Mouse (Mus musculus) ES-E14 (cell line): ENCODE data around the gene Mblac2. TPM values are rescaled to one million over a fixed set of nuclear protein-coding genes. Genes with fewer than 3 reads are reported as not detected.

ENCODE experiments used
- DNase-seq: peaks from one replicate; pipeline ENCODE4 v3.0.0-alpha.2; 2013; ENCODE audit warnings: low read depth, low spot score
- H3K27ac ChIP-seq: 2 replicates; pipeline ENCODE4 v1.5.1; 2012; ENCODE audit warnings: low read depth, mild to moderate bottlenecking, low read length, moderate library complexity, mixed read lengths; ENCODE audit not compliant: poor library complexity, insufficient read depth, severe bottlenecking
- H3K36me3 ChIP-seq: 2 replicates; pipeline ENCODE4 v1.6.1; 2012; ENCODE audit warnings: mild to moderate bottlenecking, low read length, moderate library complexity, mixed read lengths; ENCODE audit not compliant: control insufficient read depth, poor library complexity, insufficient read depth, severe bottlenecking
- H3K4me1 ChIP-seq, 2 experiments: fragments of 150-350 bp in 1 of 2; sonication (generic) in 1 of 2; 2 replicates each; pipeline ENCODE4 v1.6.1; 2012; ENCODE audit warnings: low read length in 2 of 2, mild to moderate bottlenecking in 1 of 2, mixed read lengths in 1 of 2; ENCODE audit not compliant: control insufficient read depth in 2 of 2, insufficient read depth in 2 of 2, poor library complexity in 1 of 2
- H3K4me3 ChIP-seq, 2 experiments: fragments of 150-350 bp in 1 of 2; sonication (generic) in 1 of 2; 2 replicates each; pipeline ENCODE4 v1.5.1; 2012; ENCODE audit warnings: low read length in 2 of 2, low read depth in 1 of 2, mild to moderate bottlenecking in 1 of 2, mixed read lengths in 1 of 2; ENCODE audit not compliant: insufficient read depth in 1 of 2, poor library complexity in 1 of 2, severe bottlenecking in 1 of 2
- H3K9ac ChIP-seq: 2 replicates; pipeline ENCODE4 v1.6.1; 2012; ENCODE audit warnings: low read depth, mild to moderate bottlenecking, low read length, mixed read lengths; ENCODE audit not compliant: poor library complexity, insufficient read depth, severe bottlenecking
- H3K9me3 ChIP-seq: fragments of 150-350 bp; sonication (generic); 2 replicates; pipeline ENCODE4 v1.6.1; 2012; ENCODE audit warnings: low read depth, mild to moderate bottlenecking, low read length; ENCODE audit not compliant: control insufficient read depth, insufficient read depth
- CHD2 ChIP-seq: IDR thresholded peaks from 2 replicates; pipeline ENCODE4 v1.6.1; 2014; ENCODE audit warnings: mild to moderate bottlenecking, low read depth, low read length, inconsistent platforms
- HCFC1 ChIP-seq: IDR thresholded peaks from 2 replicates; pipeline ENCODE4 v1.6.1; 2012; ENCODE audit warnings: low read length, inconsistent platforms, borderline replicate concordance; ENCODE audit not compliant: insufficient read depth
- MAFK ChIP-seq: IDR thresholded peaks from 2 replicates; pipeline ENCODE4 v1.6.1; 2014; ENCODE audit warnings: mild to moderate bottlenecking, low read depth, low read length, inconsistent platforms; ENCODE audit not compliant: insufficient read depth
- ZC3H11A ChIP-seq: IDR thresholded peaks from 2 replicates; pipeline ENCODE4 v1.6.1; 2012; ENCODE audit warnings: low read depth, mild to moderate bottlenecking, inconsistent platforms, low read length, borderline replicate concordance
- ZNF384 ChIP-seq: IDR thresholded peaks from 2 replicates; pipeline ENCODE4 v1.6.1; 2012; ENCODE audit warnings: low read depth, low read length, inconsistent platforms
- in situ Hi-C, 2 experiments: fragments of 600-800 bp; cut with MboI; formaldehyde crosslinking; loops; one replicate each; pipeline ENCODE4 v1.15.1; 2025; ENCODE audit warnings: low sequenced_read_pairs in 2 of 2, inconsistent platforms in 1 of 2; ENCODE audit not compliant: unreplicated experiment in 2 of 2
- total RNA-seq: library from RNA; depleted of rRNA; stranded (reverse); fragments of 300-350 nt; gene quantifications from 2 replicates; pipeline ENCODE4 v1.2.3, GENCODE M21; 2012

The Mblac2 gene
- total RNA-seq, 1 experiment, result 1.3 TPM

GRCm38 (mm10) chr13:81706311-81706710 lies 4.8 kb upstream of the Mblac2 start:
- Histone ChIP-seq H3K9ac (no peak overlapping the region), H3K4me3 (no peak overlapping the region), H3K36me3 (peaks cover 6% of the 10 kb centered on the region; the same call in 1 of the 2 replicates), H3K4me1 (peaks cover 0 to 8% of the 10 kb centered on the region in 2 experiments; a peak in 2 of 4 replicates), H3K9me3 (no peaks in the 10 kb centered on the region), H3K27ac (no peak overlapping the region)
- in situ Hi-C loops, result no loop called here
- DNase-seq, result no peak
- TF ChIP-seq HCFC1 (no peak), CHD2 (no peak), MAFK (no peak), ZNF384 (no peak), ZC3H11A (no peak)

- in situ Hi-C loops, result no loop called here
- Histone ChIP-seq H3K27ac (no peak overlapping the region), H3K4me1 (peaks cover 0 to 7% of the 10 kb centered on the region in 2 experiments; a peak in 2 of 4 replicates), H3K36me3 (no peaks in the 10 kb centered on the region), H3K9ac (no peak overlapping the region; the same call in 1 of the 2 replicates), H3K9me3 (no peaks in the 10 kb centered on the region), H3K4me3 (peak overlapping the region; percentile 78 to 92)
- no peak for DNase-seq
- no peak for TF ChIP-seq ZC3H11A
- TF ChIP-seq CHD2, result no peak
- no peak for TF ChIP-seq MAFK
- no peak for TF ChIP-seq ZNF384
- no peak for TF ChIP-seq HCFC1
These were observed 1.3 kb upstream of the Mblac2 start for GRCm38 (mm10) chr13:81709805-81710204.

GRCm38 (mm10) chr13:81710266-81710665 lies 875 bp upstream of the Mblac2 start:
- Histone ChIP-seq H3K9ac (peak overlapping the region; percentile 87), H3K36me3 (no peaks in the 10 kb centered on the region), H3K27ac (no peak overlapping the region), H3K4me3 (peak overlapping the region; percentile 78 to 92), H3K4me1 (peaks cover 0 to 7% of the 10 kb centered on the region in 2 experiments; a peak in 2 of 4 replicates), H3K9me3 (no peaks in the 10 kb centered on the region)
- DNase-seq, result no peak
- TF ChIP-seq ZC3H11A (no peak), MAFK (no peak), CHD2 (no peak), HCFC1 (no peak), ZNF384 (no peak)
- in situ Hi-C loops, result no loop called here

- H3K4me3 ChIP-seq, result peak overlapping the region; percentile 82 to 92
- in situ Hi-C loops, result no loop called here
- DNase-seq, result no peak
- H3K9ac ChIP-seq, result peak overlapping the region; percentile 52
- no peak overlapping the region for H3K27ac ChIP-seq
- no peaks in the 10 kb centered on the region for H3K36me3 ChIP-seq
- H3K4me1 ChIP-seq, result peaks cover 0 to 7% of the 10 kb centered on the region in 2 experiments; a peak in 2 of 4 replicates
- H3K9me3 ChIP-seq, result no peaks in the 10 kb centered on the region
- TF ChIP-seq MAFK (no peak), HCFC1 (no peak), ZNF384 (no peak), CHD2 (no peak)
These were observed 618 bp downstream of the Mblac2 start for GRCm38 (mm10) chr13:81711546-81712371.
